Mouse (Mus musculus): Measurements from ENCODE around the gene Txn1.

The Txn1 gene

DNA sequence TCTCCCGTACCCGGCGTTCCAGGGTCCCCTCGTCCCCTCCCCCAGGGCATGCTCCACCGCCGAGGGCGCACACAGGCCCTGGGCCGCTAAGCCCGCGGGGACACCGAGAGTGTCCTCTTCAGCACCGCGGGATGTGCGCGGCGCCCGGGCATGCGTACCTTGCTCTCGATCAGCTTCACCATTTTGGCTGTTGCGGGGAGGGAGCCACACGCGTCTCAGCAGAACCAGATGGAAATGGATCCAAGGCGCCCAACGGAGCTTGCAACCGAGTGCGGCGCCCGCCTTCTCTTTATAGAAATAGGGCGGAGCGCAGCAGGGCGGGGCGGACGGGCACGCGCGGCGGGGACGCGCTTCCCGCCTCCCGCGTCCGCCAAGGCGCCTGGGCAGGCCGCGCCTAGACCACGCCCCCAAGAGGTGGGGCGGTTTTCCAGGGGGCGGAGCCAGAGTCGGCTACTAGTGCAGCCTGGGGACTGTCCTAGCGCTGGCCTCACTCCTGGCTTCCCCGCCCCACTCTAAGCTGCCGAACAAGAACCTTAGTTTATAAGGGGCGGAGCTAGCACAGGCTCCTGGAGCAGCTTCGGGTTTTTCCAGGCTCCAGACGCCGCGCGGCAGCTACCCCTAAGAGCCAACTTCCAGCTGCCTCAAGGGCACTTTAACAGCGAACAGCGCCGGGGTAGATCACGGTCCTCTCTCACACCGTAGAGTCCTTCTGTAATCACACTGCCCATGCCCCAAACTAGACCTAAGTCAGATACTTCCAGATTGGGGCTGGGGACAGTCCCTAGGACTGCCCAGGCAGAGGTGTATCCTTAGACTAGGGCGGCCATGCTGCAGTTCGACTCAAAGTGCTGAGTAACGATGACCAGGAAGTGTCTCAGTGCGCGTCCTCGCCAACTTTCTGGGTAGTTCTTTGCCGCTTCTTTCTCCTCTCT lies at the start of gene Txn1:
Gene Txn1, minus strand, starts transcription at position 383 of the 932 bp plus-strand sequence.
- peak; percentile 94 for DNase-seq (ENCODE audit: low spot score in 2 of 2)

DNA sequence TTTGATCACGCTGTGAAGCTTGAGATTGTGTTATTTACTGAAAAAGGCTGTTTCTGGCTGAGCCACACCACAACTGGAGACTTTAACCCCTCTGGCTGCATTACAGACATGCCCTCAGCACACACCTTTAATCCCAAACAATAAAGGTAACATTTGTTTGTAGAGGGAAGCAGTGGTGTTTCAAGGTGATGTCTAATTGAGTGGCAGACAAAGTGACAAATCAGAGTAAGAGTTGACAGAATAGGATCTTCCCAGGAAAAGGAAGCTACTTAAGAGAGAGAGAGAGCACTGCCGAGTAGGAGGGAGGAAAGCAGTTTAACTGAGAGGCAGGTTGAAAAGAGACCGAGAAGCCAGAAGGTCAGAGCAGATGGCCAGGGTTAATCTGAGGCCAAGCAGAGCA lies 47.3 kb upstream of the Txn1 start:
- DNase-seq (ENCODE audit: low spot score in 2 of 2): no peak

DNA sequence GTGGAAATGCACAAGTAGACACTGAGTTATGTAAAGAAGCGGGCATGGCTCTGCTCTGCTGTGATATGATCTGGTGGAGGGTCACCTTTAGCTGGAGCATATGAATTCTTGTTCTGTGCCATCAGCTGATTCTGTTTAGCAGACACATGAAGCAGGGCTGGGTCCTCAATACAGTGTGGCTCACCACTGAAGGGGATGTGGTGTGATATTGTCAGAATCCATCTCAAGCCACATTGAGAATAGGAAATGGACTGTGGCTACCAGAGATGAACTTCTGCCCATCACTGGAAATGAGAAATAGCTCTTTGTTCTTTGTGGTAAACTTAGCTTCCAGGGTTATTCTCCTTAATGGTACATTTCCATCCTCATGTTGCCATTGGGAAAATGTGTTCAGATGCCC lies 35.2 kb upstream of the Txn1 start:
- no peak for DNase-seq (ENCODE audit: low spot score in 2 of 2)

DNA sequence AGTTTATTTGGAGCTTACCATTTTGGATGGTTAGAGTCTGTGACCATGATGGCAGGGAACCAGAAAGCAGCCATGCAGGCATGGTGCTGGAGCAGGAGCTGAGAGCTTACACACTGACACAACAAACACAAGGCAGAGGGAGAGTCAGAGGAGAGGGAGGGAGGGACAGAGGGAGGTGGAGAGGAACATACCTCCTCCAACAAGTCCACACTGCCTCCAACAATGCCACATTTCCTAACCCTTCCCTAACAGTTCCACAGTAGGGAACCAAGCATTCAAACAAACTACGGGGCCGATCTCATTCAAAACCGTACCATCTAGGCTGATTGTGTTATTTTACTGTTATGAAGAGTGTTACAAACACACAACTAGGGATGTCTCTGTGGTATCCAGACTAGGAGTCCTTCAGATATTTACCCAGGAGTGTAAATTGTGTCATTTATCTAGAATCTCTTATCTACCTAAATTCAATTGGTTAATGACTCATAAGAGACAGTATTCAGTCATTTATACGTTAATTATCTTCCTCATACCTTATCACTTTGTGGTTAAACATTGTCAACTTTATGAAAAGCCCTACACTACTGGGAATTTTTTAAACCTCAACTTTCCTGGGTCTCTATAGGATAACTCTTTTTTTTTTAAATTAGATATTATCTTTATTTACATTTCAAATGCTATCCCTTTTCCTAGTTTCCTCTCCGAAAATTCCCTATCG lies 18.3 kb upstream of the Txn1 start:
- DNase-seq (ENCODE audit: low spot score in 2 of 2): no peak

- DNase-seq (ENCODE audit: low spot score in 2 of 2): no peak
Measured at GRCm38 (mm10) chr4:57973592-57974268, 17.5 kb upstream of the Txn1 start.

DNA sequence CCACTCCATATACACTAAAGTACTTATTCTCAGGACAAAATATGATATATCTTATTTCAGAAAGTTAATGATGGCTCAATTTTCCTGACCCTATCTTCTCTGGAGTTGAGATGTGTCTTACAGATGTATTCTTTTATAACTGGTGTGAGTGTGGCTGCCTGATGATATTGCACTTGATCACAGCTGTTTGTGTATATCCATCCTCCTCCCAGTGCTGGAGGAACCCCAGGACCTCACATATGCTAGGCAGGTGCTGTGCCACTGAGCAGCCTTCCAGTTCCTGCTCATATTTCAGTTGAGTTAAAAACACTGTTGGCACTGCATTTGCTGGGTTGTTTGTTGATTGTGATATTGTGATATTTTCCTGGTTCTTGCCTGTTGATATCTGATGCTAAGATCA lies 14.1 kb upstream of the Txn1 start:
- DNase-seq (ENCODE audit: low spot score in 2 of 2): no peak

- DNase-seq (ENCODE audit: low spot score in 2 of 2): no peak
Measured at GRCm38 (mm10) chr4:57967195-57967594, 11.0 kb upstream of the Txn1 start.

DNA sequence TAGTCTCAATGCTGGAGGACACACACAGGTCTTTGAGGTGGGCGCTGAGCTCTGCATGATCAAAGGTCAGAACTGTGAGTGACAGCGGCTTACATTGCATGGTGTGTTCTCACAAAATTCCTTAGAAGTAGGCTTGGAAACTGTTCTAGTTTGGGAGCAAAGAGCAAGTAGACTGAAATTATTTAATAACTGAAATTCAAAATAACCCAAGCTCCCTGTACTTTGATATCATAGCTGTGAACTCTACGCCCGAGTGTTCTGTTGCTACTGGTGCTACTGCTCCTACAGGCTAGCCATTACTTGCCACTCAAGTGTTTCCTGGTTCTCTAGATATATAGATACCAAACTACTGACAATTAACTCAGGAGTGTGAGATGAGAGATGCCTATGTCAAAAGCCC lies 9.3 kb upstream of the Txn1 start:
- no peak for DNase-seq (ENCODE audit: low spot score in 2 of 2)

- no peak for DNase-seq (ENCODE audit: low spot score in 2 of 2)
Measured at GRCm38 (mm10) chr4:57964143-57964542, 7.9 kb upstream of the Txn1 start.

DNA sequence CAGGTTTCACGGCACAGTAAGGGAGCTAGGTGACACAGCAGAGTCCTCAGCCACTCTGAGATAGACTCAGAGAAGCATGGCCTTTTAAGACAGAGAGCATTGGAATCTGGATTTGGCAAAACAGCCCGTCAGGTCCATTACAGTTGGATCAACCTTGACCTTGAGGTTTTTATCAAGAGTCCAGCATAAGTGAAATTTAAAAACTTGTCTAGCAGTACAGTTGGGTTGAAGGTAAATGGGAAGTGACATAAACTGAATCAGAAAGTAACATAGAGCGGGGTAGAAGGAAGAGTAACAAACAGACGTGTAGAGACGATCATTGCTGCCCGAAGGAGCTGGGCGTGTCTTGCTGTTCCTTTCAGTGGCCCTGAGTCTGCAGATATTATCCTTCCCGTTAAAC lies 2.8 kb upstream of the Txn1 start:
- DNase-seq (ENCODE audit: low spot score in 2 of 2): no peak

DNA sequence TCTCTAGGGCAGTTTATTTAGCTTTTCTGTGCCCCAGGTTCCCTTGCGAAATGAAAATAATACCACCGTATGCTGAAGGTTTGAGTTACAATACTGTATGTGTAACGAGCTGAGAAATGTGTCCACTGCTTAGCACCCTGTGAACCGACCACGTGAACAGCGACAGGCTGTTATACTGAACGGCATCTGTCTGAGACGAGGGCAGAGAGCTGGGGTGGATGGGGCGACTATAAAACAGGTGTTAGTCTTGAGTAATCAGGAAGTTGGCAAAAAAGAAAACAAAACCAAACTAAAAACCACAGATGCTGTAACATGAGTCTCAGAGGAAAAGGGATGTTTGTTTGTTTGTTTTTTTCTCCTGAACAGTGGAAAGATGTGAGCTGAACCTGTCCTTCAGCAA lies 1.9 kb upstream of the Txn1 start:
- peak in 1 of 2 experiments; percentile 25 for DNase-seq (ENCODE audit: low spot score in 2 of 2)

DNA sequence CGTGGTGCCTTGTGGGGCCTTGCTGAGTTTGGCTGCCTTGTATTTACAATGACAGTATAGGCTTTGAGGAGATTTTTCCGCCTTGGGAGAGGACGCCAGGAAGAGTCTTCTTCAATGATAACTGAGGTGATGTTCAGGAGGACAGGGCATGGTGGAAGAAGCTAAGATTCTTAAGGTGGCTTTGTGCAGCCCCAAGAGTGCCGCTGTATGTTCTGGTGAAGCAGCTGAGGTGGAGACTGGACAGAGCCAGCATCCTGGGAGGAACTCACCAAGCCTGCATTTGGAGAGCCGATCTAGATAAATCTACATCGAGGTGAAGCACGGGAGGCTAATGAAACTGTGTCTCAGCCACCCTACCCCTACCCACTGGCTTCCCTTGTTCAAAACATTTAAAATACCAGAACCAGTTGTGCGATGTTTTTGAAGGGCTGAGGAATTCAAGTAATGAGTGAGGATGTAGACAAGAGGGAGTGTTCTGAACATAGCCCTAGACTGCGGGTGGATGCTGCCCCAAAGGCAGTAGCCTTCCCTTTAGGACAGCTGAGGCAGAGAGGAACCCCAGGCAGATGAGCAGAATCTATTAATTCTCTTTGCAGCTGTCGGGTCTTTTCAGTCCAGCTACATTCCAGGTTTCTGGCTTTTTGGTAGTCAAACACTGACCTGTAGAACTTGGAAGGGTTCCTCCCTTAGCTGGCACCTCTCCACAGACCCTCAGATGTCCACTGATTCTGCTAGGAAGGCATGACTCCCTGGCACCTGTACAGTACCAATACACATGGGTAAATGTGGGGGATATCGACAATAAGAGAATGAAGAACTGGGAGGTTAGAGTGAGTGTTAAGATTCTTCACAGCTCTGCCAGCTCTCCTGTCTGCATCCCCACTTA lies 1.2 kb upstream of the Txn1 start:
- no peak for DNase-seq (ENCODE audit: low spot score in 2 of 2)

DNA sequence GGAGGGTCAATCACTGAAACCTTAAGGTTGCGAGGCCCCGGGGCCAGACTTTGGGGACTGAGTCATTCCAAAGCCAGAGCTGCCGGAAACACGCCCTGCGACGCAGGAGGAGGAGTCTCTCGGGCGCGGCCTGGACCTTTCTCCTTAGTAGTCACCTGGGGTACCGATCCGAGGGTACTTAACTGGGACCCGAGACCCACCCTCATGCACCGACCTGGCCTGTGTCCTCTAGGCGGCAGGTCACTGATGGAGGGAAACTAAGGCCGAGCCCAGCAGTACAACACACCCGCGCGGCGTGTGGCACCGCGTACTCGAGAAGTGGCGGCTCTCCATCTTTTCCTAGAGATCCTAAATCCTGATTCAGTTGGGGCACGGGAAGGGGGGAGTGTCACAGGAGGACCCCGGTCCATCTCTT lies 660 bp downstream of the Txn1 start:
- peak; percentile 48 to 65 for DNase-seq (ENCODE audit: low spot score in 2 of 2)

DNA sequence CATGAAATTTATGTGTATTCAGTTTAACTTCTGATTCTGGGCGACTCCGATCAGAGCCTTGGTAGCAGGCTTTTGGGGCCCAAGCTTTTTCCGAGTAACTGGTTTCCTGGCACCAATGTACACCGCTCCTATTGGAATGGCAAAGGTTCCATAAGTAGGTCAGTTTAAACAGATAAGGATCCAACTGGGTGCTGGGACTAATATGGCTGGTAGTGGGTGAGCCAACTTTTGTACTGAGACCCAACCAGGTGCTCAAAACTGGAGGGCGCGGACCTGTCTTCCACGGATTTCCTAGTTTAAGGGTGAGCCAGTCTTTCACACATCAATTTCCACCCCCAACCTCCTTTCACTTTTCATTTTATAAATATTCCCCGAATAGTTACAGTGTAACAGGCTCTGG lies 1.2 kb downstream of the Txn1 start:
- no peak for DNase-seq (ENCODE audit: low spot score in 2 of 2)

GRCm38 (mm10) chr4:57954580-57954979 lies 1.6 kb downstream of the Txn1 start:
- no peak for DNase-seq (ENCODE audit: low spot score in 2 of 2)

DNA sequence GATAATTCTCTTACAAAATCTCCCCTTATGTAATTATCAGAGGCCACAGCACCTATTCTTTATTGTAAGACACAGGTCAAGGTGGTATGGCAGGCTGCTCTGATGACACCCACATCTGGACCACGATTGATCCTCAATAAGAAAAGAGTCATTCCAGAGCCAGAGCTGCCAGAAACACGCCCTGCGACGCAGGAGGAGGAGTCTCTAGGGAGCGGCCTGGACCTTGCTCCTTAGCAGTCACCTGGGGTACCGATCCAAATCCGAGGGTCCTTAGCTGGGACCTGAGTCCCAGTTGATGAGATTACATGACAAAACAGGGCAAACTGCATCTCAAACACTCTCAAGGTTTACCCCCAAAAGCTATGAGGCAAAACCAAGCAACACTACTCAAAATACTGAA lies 2.4 kb downstream of the Txn1 start:
- DNase-seq (ENCODE audit: low spot score in 2 of 2): no peak

DNA sequence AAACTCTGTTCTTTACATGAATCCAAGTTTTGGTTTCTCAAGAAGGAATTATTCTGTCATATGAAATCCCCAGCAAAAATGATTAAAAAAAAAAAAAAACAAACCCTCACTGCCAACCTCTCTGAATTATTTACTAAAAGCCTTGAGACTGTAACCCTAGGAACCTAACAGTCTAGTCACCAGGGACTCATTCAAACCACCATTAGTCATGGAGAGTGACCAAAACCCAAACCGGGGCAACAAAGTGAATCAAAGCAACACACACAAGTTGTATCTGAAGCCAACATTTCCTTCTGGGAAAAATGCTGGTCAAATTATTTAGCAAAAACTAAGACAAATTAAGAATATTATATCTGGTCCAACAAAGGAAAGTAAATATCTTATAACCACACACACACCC lies 3.3 kb downstream of the Txn1 start:
- no peak for DNase-seq (ENCODE audit: low spot score in 2 of 2)

DNA sequence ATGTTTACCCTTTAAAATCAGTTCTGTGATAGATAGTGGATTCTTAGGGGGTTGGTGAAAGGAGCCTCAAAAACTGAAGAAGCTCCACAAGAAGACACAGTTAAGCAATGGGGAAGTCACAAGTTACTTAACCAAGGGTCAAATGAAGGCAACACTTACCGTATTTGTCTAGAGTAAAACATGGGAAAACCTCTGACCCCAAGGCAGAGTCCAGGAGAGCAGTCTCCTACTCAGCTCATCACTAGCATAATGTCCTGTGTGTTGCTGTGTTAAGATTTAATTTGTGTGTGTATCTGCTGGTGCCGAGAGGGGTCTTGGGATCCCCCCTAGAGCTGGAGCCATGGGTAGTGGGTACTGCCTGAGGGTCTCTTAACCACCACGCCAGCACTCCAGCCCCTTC lies 3.8 kb downstream of the Txn1 start:
- DNase-seq (ENCODE audit: low spot score in 2 of 2): no peak

- DNase-seq (ENCODE audit: low spot score in 2 of 2): no peak
Measured at GRCm38 (mm10) chr4:57949866-57950265, 6.3 kb downstream of the Txn1 start.

DNA sequence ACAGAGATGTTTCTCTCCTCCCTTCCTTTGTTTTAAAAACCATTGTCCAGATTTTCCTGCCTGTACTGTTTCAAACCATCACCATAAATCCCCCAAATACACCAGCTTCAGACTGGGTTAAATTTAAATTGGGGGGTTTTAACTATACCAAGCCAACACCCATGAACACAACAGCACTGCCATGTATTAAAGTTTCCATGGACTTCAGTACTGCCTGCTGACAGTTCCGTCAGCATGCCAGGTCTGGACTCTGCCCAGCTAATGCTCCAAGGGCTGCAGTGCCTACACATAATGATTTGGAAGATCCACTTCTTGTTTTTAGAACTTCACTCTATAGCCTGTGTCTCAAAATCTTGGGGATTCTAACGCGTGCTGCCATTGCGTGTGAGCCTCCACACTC lies 8.7 kb downstream of the Txn1 start:
- no peak for DNase-seq (ENCODE audit: low spot score in 2 of 2)

DNA sequence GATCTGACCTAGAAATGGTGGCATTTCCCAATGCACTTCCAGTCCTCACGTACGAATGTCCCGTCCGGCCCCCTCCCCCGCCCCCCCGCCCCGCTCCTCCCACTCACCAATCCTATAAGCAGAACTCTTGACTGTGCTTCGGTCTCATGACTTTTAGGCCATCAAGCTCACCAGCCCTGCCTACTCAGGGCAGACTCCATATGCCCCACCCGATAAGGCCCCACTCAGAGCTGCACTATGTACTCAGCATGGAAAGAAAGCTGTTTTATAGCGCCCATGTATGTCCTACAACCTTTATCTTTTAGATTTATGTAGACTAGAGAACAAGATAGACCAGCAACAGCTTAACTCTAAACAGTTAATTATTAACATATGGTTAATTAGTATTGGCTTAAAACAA lies 9.2 kb downstream of the Txn1 start:
- DNase-seq (ENCODE audit: low spot score in 2 of 2): no peak

GRCm38 (mm10) chr4:57942892-57943291 lies 13.3 kb downstream of the Txn1 start:
- no peak for DNase-seq (ENCODE audit: low spot score in 2 of 2)
